Mouse (Mus musculus) embryonic fibroblast, embryonic 13.5 days (primary cell): Measurements from ENCODE around the gene Tex14.

Experiments used
- CTCF ChIP-seq: IDR thresholded peaks from 2 replicates; pipeline ENCODE4 v1.5.1; 2011; ENCODE audit warnings: mild to moderate bottlenecking, control low read depth, low read length, moderate library complexity, borderline replicate concordance; ENCODE audit not compliant: insufficient read depth
- POLR2A ChIP-seq: IDR thresholded peaks from 2 replicates; pipeline ENCODE4 v1.6.1; 2011; ENCODE audit warnings: low read depth, mild to moderate bottlenecking, control low read depth, low read length, moderate library complexity

DNA sequence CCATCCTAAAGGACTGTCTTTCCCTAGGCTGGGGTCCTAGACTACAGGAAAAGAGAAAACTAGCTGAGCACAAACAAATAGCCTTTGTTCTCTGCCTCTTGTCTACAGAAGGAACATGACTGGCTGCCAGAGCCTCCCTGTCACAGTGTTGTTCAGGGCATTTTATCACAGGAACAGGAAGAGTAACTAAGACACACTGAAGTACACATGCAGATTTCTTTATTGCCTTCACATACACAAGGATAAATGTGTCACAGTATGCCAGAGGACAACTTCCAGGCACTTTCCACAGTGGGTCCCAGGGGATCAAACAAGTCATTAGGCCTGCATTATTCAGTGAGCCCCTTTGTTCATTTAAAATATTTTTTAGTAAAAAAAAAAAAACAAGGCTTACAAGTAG lies 119.9 kb downstream of the Tex14 start:
- TF ChIP-seq POLR2A: no peak
- no peak for TF ChIP-seq CTCF
